Comparison of ENCODE assay signal across 8 mouse cellular contexts in genomic region chr6:42692154-42692516, GRCm38 (mm10). TPM values are rescaled to one million over a fixed set of nuclear protein-coding genes. Genes with fewer than 3 reads are reported as not detected.
DNase-seq lines count a peak whose midpoint lies in the region; ATAC-seq lines count a peak whose summit lies in the region.

No protein-coding gene starts in this region.

- 0 out of 2 replicates have a peak, but pooled peaks cover 3% of the 10 kb centered on the region for H3K36me3 ChIP-seq in intestine, embryonic 16.5 days (ENCODE audit: control insufficient read depth, insufficient read depth, low read length)
- no peaks in the 10 kb centered on the region for H3K36me3 ChIP-seq in megakaryocyte, embryonic 14.5 days (replicated peaks; ENCODE audit: low read length)

- no peaks in the 10 kb centered on the region for H3K4me1 ChIP-seq in intestine, embryonic 16.5 days (ENCODE audit: control insufficient read depth, insufficient read depth, low read length)
- H3K4me1 ChIP-seq in megakaryocyte, embryonic 14.5 days = peaks cover 12% of the 10 kb centered on the region

- H3K27me3 ChIP-seq in intestine, embryonic 16.5 days (replicated peaks; ENCODE audit: control insufficient read depth, insufficient read depth, low read length) = no peaks in the 10 kb centered on the region
- peaks cover 14% of the 10 kb centered on the region for H3K27me3 ChIP-seq in megakaryocyte, embryonic 14.5 days (replicated peaks)

- ATAC-seq in intestine, embryonic 16.5 days = peak; percentile 87

- intact Hi-C loops in left cerebral cortex, postnatal 14 days (cut with DNase I) = no loop called here

- peak; percentile 82 for DNase-seq in adrenal gland, postnatal 25 days
- DNase-seq in embryo, embryonic 11.5 days (ENCODE audit: low read depth, low spot score) = peak; percentile 70
- DNase-seq in gastrocnemius, postnatal 4 days (ENCODE audit: low spot score in 2 of 2) = peak; percentile 60 to 83
- DNase-seq in left cerebral cortex, postnatal 14 days (ENCODE audit: low spot score in 2 of 2) = peak; percentile 74 to 78
- peak; percentile 65 to 74 for DNase-seq in right cerebral cortex, postnatal 36 days (ENCODE audit: low spot score in 2 of 2)
- DNase-seq in thymus, postnatal 10 days (ENCODE audit: low spot score in 2 of 2) = no peak

- peak overlapping the region; percentile 87 for H3K4me2 ChIP-seq in intestine, embryonic 16.5 days (ENCODE audit: low read depth, low read length)

- 0% methylated on average over 10 of the region's 10 CpGs for WGBS in intestine, embryonic 16.5 days

- peak overlapping the region; percentile 94 for H3K27ac ChIP-seq in intestine, embryonic 16.5 days (ENCODE audit: low read length)

- peak overlapping the region; percentile 88 for H3K4me3 ChIP-seq in intestine, embryonic 16.5 days (ENCODE audit: low read length)
- peak overlapping the region; percentile 91 for H3K4me3 ChIP-seq in megakaryocyte, embryonic 14.5 days (replicated peaks)

- no peaks in the 10 kb centered on the region for H3K9me3 ChIP-seq in intestine, embryonic 16.5 days (ENCODE audit: control insufficient read depth, low read length)
- H3K9me3 ChIP-seq in megakaryocyte, embryonic 14.5 days = no peaks in the 10 kb centered on the region

- peak overlapping the region; percentile 90 for H3K9ac ChIP-seq in intestine, embryonic 16.5 days (ENCODE audit: low read depth, low read length)

RNA-seq across cellular contexts. Expression of gene Tcaf1, which starts 17.8 kb away (rescaled TPM):
- 72.4 and 86.5 TPM in 2 replicates for total RNA-seq in adrenal gland, postnatal 25 days (2021)
- 10 to 100 TPM; 54.5 to 54.8 TPM for total RNA-seq in gastrocnemius, postnatal 4 days (2021)
- 40.8 and 44.6 TPM in 2 replicates for polyA plus RNA-seq in intestine, embryonic 16.5 days (2015; fragmentation: Nextera tagmentation; extraction: Ambion mirVana)
- 100 to 1,000 TPM; 226 to 234 TPM for total RNA-seq in left cerebral cortex, postnatal 14 days (2021)
- polyA plus RNA-seq in megakaryocyte, embryonic 14.5 days (2012; ENCODE audit: insufficient read depth, low replicate concordance) = not detected in 2 replicates

RNA-seq across cellular contexts. Expression of gene Olfr453, which starts 47.0 kb away (rescaled TPM):
- not detected in 2 replicates for total RNA-seq in adrenal gland, postnatal 25 days (2021)
- not detected for total RNA-seq in gastrocnemius, postnatal 4 days (2021)
- polyA plus RNA-seq in intestine, embryonic 16.5 days (2015; fragmentation: Nextera tagmentation; extraction: Ambion mirVana) = not detected in 2 replicates
- total RNA-seq in left cerebral cortex, postnatal 14 days (2021) = not detected
- not detected in 2 replicates for polyA plus RNA-seq in megakaryocyte, embryonic 14.5 days (2012; ENCODE audit: insufficient read depth, low replicate concordance)

RNA-seq across cellular contexts. Expression of gene Tcaf2, which starts 47.1 kb away (rescaled TPM):
- total RNA-seq in adrenal gland, postnatal 25 days (2021) = 10.5 and 12.2 TPM in 2 replicates
- total RNA-seq in gastrocnemius, postnatal 4 days (2021) = 10 to 100 TPM; 11.7 to 12.3 TPM
- polyA plus RNA-seq in intestine, embryonic 16.5 days (2015; fragmentation: Nextera tagmentation; extraction: Ambion mirVana) = 5.4 and 5.6 TPM in 2 replicates
- 1 to 10 TPM in 1 of 2 experiments, under 1 TPM in 1; 0.63 to 1.0 TPM for total RNA-seq in left cerebral cortex, postnatal 14 days (2021)
- not detected in 2 replicates for polyA plus RNA-seq in megakaryocyte, embryonic 14.5 days (2012; ENCODE audit: insufficient read depth, low replicate concordance)

Comparison
In these comparisons a context has a peak if more than half of its experiments do, and no peak if none do; other contexts are left out.
1. DNase-seq: peak in adrenal gland, postnatal 25 days (single experiment), embryo, embryonic 11.5 days (single experiment), gastrocnemius, postnatal 4 days (2 of 2), left cerebral cortex, postnatal 14 days (2 of 2) and right cerebral cortex, postnatal 36 days (2 of 2); none in thymus, postnatal 10 days (0 of 2).